Mouse (Mus musculus): ENCODE results near the gene Copg2.

DNA sequence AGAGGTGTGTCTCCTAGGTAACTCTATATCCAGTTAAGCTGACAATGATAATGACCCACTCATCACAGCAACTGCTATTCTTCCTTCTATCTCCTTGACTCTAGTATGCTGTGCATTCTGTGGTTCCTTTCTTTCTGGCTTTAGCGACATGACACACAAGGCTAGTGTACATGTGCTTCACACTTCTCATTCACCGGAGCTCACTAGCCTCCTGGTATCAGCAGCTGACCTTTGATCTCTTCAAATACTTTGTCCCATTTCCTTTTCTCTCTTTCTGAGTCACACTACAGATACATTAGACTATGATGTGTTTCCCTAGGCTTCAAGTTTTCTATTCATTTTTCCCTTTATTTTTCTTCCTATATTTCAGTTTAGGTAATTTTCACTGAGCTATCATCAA lies 41.4 kb downstream of the Copg2 start:
- TF ChIP-seq CTCF (IDR thresholded peaks at IDR 0.05; ENCODE audit: extremely low read depth, insufficient read depth, insufficient read length, insufficient replicate concordance) = no peak
- TF ChIP-seq POLR2A (IDR thresholded peaks at IDR 0.05; ENCODE audit: low read depth, low read length) = no peak
